Mouse (Mus musculus) neural tube, embryonic 14.5 days (tissue): ENCODE results near the gene Ppt2. TPM values are rescaled to one million over a fixed set of nuclear protein-coding genes. Genes with fewer than 3 reads are reported as not detected.

Experiments
- ATAC-seq: fragments of 200-750 bp; cut with Nextera tagmentation; 2 replicates; pipeline ENCODE4 v1.8.0; 2017; ENCODE audit warnings: low read depth, mild to moderate bottlenecking, moderate TSS enrichment, moderate library complexity
- H3K27ac ChIP-seq: fragments of 300-500 bp; sonication (generic); 2 replicates; pipeline ENCODE4 v1.5.1; 2014; ENCODE audit warnings: low read depth, mild to moderate bottlenecking, control low read depth, low read length, moderate library complexity, mixed read lengths
- H3K27me3 ChIP-seq: fragments of 300-500 bp; sonication (generic); 2 replicates; pipeline ENCODE4 v1.6.1; 2014; ENCODE audit warnings: low read length; ENCODE audit not compliant: control insufficient read depth, insufficient read depth
- H3K36me3 ChIP-seq: fragments of 300-500 bp; sonication (generic); 2 replicates; pipeline ENCODE4 v1.6.1; 2014; ENCODE audit warnings: low read length, mixed read lengths; ENCODE audit not compliant: control insufficient read depth, insufficient read depth
- H3K4me1 ChIP-seq: fragments of 300-500 bp; sonication (generic); 2 replicates; pipeline ENCODE4 v1.6.1; 2014; ENCODE audit warnings: low read length; ENCODE audit not compliant: control insufficient read depth, insufficient read depth
- H3K4me2 ChIP-seq: fragments of 300-500 bp; sonication (generic); 2 replicates; pipeline ENCODE4 v1.6.1; 2014; ENCODE audit warnings: mild to moderate bottlenecking, low read depth, low read length, control low read depth
- H3K4me3 ChIP-seq: fragments of 300-500 bp; sonication (generic); 2 replicates; pipeline ENCODE4 v1.5.1; 2014; ENCODE audit warnings: low read depth, low read length, control low read depth, mixed read lengths
- H3K9ac ChIP-seq: fragments of 300-500 bp; sonication (generic); replicated peaks from 2 replicates; pipeline ENCODE4 v1.6.1; 2014; ENCODE audit warnings: low read depth, mild to moderate bottlenecking, control low read depth, low read length, mixed read lengths
- H3K9me3 ChIP-seq: fragments of 300-500 bp; sonication (generic); 2 replicates; pipeline ENCODE4 v1.6.1; 2016; ENCODE audit warnings: low read length; ENCODE audit not compliant: control insufficient read depth
- WGBS: fragments of 180-500 bp; shearing (Covaris S2); extraction: QIAGEN DNeasy Blood & Tissue Kit; methylation state at CpG from one replicate; pipeline ENCODE4 v1.1.7; 2014; 5-methylcytosine and 5-hydroxymethylcytosine counted together
- polyA plus RNA-seq: library from polyadenylated mRNA; unstranded; fragments of >200 nt; fragmentation: Nextera tagmentation; extraction: Ambion mirVana; gene quantifications from 2 replicates; pipeline ENCODE4 v1.2.1, GENCODE M21; 2014

The Ppt2 gene
- polyA plus RNA-seq, 1 experiment from 2014 or later, result 25.4 TPM

DNA sequence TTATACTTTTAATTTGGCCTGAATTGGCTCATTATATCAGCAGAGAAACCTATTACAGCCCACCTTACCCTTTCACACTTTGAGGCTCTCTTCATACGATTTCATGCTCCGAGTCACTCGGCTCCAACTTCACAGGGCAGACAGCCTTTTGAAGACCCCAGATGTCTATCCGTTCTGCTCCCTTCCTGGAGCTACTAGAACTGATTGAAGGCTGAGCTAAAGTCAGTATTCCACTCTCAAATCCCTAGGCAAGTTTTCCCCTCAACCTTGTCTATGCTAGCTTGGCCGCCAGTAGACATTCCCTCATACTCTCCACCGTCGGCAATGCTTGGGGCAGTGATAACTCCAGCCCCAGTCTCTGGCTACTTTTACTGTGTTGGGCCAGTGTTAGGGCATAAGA lies 39.1 kb downstream of the Ppt2 start:
- 52% methylated on average over 7 of the region's 7 CpGs for WGBS
- H3K9me3 ChIP-seq, result no peaks in the 10 kb centered on the region
- H3K36me3 ChIP-seq, result no peaks in the 10 kb centered on the region
- no peak overlapping the region for H3K4me3 ChIP-seq
- peaks cover 40% of the 10 kb centered on the region for H3K4me1 ChIP-seq
- H3K4me2 ChIP-seq, result no peak overlapping the region
- no peak overlapping the region for H3K9ac ChIP-seq
- no peak overlapping the region for H3K27ac ChIP-seq
- ATAC-seq, result no peak
- H3K27me3 ChIP-seq, result no peaks in the 10 kb centered on the region; the same call in 1 of the 2 replicates

DNA sequence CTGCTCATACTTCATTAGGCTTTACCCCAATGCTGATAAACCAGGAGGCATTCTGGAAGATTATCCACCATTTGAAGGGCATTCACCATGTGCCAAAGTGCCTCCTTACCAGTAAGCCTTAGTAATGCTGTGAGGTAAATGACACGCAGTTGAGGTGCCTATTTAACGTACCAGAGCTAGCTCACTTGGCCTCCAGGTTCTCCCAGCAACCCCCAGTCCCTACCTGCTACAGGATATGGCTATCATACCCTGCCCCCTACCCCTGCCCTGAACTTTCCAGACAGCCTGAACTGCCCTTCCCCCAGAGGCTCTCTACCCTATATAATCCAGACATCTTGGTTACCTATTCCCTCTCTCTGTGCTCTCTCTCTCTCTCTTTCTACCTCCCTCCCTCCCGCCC lies 39.5 kb downstream of the Ppt2 start:
- Histone ChIP-seq H3K27ac (no peak overlapping the region), H3K9me3 (no peaks in the 10 kb centered on the region), H3K4me3 (no peak overlapping the region), H3K36me3 (no peaks in the 10 kb centered on the region), H3K4me1 (peaks cover 36% of the 10 kb centered on the region), H3K9ac (no peak overlapping the region), H3K27me3 (no peaks in the 10 kb centered on the region; the same call in 1 of the 2 replicates), H3K4me2 (no peak overlapping the region)
- ATAC-seq, result no peak
- whole genome bisulfite sequencing, result 72% methylated on average over 3 of the region's 3 CpGs

DNA sequence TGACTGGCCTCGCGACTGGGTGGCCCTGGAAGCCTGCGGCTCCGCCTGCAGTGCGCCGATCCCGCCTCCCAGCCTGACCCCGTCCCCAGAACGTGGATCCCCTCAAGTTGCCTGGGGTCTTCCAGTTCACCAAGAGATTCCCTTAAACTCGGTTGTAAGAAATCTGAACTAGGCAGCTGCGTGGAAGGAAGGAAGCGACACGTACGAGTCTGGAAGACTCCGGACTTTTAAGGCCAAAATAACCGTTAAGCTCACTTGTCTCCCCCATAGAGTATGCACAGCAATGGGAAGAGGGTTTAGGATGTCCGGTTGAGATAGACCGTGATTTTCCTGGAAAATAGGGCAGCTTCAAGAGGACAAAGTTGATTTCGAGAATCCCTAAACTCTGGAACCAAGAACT lies 40.5 kb downstream of the Ppt2 start:
- ATAC-seq, result no peak
- Histone ChIP-seq H3K36me3 (no peaks in the 10 kb centered on the region), H3K4me2 (peak overlapping the region; percentile 96), H3K9ac (peak overlapping the region; percentile 83), H3K27me3 (no peaks in the 10 kb centered on the region; the same call in 1 of the 2 replicates), H3K27ac (peak overlapping the region; percentile 99), H3K9me3 (no peaks in the 10 kb centered on the region), H3K4me3 (peak overlapping the region; percentile 70), H3K4me1 (peaks cover 26% of the 10 kb centered on the region)
- WGBS, result 5% methylated on average over 19 of the region's 19 CpGs

DNA sequence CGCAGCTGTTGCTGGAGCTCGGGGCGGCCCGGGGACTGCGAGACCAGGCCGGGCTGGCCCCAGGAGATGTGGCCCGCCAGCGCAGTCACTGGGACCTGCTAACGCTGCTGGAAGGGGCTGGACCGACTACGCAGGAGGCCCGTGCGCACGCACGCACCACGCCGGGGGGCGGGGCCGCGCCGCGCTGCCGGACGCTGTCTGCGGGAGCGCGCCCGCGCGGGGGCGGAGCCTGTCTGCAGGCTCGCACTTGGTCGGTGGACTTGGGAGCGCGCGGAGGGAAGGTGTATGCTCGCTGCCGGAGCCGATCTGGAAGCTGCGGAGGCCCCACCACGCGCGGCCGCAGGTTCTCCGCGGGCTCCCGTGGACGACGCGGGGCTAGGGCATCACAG lies 40.9 kb downstream of the Ppt2 start:
- Histone ChIP-seq H3K9ac (peak overlapping the region; percentile 83), H3K9me3 (no peaks in the 10 kb centered on the region), H3K4me2 (peak overlapping the region; percentile 96), H3K4me3 (peak overlapping the region; percentile 70), H3K36me3 (no peaks in the 10 kb centered on the region), H3K4me1 (peaks cover 26% of the 10 kb centered on the region), H3K27me3 (no peaks in the 10 kb centered on the region; the same call in 1 of the 2 replicates), H3K27ac (peak overlapping the region; percentile 99)
- under 1% methylated on average over 39 of the region's 50 CpGs for WGBS
- ATAC-seq, result peak; percentile 80

DNA sequence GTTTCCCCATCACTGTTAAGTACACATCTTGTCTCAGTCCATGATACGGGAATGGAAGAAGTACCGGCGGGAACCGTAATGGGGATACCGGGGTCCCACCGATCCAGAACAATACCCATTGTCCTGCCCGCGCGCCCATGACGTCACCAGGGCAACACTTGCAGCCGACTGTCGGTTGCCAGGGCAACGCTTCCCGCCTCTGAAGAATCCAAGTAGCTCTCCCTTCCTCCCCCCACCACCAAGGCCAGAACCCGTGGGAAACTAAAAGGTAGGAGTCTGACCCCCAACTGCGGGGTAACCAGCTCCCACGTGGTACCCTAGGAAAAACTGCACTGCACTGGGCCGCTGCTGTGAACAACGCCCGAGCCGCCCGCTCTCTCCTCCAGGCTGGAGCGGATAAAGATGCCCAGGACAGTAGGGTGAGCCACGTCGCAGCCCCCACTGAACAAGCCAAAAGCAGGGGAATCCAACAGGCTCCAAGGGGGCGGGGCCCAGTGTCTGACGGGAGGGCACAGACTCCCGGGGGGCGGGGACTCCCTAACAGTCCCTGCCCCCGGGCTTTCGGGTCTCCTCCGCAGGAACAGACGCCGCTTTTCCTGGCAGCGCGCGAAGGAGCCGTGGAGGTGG lies 41.4 kb downstream of the Ppt2 start:
- Histone ChIP-seq H3K4me2 (peak overlapping the region; percentile 96), H3K36me3 (no peaks in the 10 kb centered on the region), H3K9ac (peak overlapping the region; percentile 83), H3K27ac (peak overlapping the region; percentile 99), H3K4me1 (peaks cover 26% of the 10 kb centered on the region), H3K9me3 (no peaks in the 10 kb centered on the region), H3K4me3 (peak overlapping the region; percentile 70), H3K27me3 (no peaks in the 10 kb centered on the region)
- under 1% methylated on average over 37 of the region's 38 CpGs for WGBS
- ATAC-seq, result peak; percentile 77

DNA sequence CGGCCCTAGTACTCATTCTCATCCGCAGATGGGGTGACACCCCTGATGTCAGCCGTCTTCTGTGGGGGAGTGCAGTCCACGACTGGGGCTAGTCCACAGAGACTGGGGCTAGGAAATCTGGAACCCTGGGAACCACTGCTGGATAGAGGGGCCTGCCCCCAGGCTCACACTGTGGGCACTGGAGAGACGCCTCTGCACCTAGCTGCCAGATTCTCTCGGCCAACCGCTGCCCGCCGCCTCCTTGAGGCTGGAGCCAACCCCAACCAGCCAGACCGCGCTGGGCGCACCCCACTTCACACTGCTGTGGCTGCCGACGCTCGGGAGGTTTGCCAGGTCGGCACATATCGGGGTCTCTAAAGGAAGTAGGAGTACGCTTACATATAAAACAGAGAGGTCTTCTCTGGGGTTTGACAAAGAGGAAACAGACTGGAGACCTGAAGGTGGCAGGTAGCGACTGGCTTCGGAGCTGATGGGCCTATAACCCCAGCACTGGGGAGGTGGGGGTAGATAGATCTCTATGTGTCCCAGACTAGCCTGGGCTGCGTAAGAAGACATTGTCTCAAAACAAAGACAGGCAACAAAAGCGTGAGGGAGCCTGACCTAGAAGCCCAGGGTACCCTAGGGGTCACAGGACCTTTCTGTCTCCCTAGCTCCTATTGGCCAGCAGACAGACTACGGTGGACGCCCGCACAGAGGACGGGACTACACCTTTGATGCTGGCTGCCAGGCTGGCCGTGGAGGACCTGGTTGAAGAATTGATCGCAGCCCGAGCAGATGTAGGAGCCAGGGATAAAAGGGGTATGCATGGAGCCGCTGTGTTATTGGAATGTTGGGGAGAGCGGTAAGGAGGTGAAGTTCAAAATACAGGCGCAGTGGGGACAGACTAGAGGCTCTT lies 42.2 kb downstream of the Ppt2 start:
- 18% methylated on average over 32 of the region's 32 CpGs for WGBS
- peak; percentile 12 for ATAC-seq
- H3K4me1 ChIP-seq, result peaks cover 19% of the 10 kb centered on the region

DNA sequence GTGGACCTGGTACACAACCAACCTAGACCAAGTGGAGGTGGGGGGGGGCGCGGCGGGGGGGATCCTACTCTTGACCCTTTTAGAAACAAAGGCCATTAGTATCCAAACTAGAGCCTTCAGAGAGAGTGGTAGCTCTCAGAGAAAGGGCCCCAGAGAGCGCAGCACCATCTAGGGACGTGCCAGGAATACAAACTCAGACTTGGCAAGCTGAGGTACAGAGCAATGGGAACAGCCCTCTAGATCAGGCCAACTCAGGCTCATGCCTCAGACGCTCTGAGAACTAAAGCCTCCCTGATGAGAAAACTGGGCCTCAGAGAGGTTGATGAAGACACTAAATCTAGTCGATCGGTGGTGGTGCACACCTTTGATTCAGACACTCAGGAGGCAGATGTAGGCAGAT lies 43.2 kb downstream of the Ppt2 start:
- Histone ChIP-seq H3K36me3 (no peaks in the 10 kb centered on the region), H3K27me3 (no peaks in the 10 kb centered on the region), H3K4me3 (no peak overlapping the region), H3K4me1 (peaks cover 17% of the 10 kb centered on the region), H3K9me3 (no peaks in the 10 kb centered on the region), H3K27ac (no peak overlapping the region; the same call in 1 of the 2 replicates), H3K9ac (no peak overlapping the region), H3K4me2 (no peak overlapping the region)
- WGBS, result 85% methylated on average over 8 of the region's 8 CpGs
- no peak for ATAC-seq

More for the DNA sequence above, 42.2 kb downstream of the Ppt2 start:
- H3K27ac ChIP-seq, result peak overlapping the region; percentile 99
- H3K9ac ChIP-seq, result peak overlapping the region; percentile 83
- H3K9me3 ChIP-seq, result no peaks in the 10 kb centered on the region
- H3K36me3 ChIP-seq, result no peaks in the 10 kb centered on the region
- H3K27me3 ChIP-seq, result no peaks in the 10 kb centered on the region
- peak overlapping the region; percentile 96 for H3K4me2 ChIP-seq
- peak overlapping the region; percentile 70 for H3K4me3 ChIP-seq

DNA sequence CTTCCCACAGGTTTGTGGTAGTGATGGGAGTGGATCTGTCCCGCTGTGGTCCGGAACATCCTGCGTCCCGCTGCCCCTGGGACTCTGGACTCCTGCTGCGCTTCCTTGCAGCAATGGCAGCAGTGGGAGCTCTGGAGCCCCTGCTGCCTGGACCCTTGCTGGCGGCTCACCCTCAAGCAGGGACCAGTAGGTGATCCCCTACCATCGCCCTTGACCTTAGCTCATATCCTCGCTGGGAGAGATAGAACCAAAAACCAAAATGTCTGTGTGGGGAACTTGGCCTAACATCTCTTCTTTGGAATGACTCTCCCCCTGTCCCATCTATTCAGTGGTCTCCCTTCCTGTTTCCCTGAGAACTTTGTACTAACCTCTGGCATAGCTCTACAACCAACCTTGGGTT lies 44.5 kb downstream of the Ppt2 start:
- no peak overlapping the region for H3K9ac ChIP-seq
- no peak for ATAC-seq
- no peak overlapping the region for H3K4me2 ChIP-seq
- no peaks in the 10 kb centered on the region for H3K27me3 ChIP-seq
- 88% methylated on average over 8 of the region's 8 CpGs for WGBS
- H3K27ac ChIP-seq, result no peak overlapping the region
- peaks cover 13% of the 10 kb centered on the region for H3K4me1 ChIP-seq
- H3K36me3 ChIP-seq, result no peaks in the 10 kb centered on the region
- H3K9me3 ChIP-seq, result no peaks in the 10 kb centered on the region
- no peak overlapping the region for H3K4me3 ChIP-seq

DNA sequence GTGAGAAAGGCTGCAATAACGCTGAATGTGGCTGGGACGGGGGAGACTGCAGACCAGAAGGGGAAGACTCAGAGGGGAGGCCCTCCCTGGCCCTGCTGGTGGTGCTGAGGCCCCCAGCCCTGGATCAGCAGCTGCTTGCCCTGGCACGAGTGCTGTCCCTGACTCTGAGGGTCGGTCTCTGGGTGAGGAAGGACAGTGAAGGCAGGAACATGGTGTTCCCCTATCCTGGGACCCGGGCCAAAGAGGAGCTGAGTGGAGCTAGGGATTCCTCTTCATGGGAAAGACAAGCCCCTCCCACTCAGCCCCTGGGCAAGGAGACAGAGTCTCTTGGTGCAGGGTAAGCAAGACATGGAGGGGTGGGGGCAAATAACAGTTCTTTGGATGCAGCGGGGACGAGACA lies 44.9 kb downstream of the Ppt2 start:
- no peak for ATAC-seq

More for the DNA sequence above, 44.9 kb downstream of the Ppt2 start:
- no peak overlapping the region for H3K4me2 ChIP-seq
- peaks cover 10% of the 10 kb centered on the region; the same call in 1 of the 2 replicates for H3K4me1 ChIP-seq
- H3K27ac ChIP-seq, result no peak overlapping the region
- WGBS, result 75% methylated on average over 7 of the region's 7 CpGs
- H3K9me3 ChIP-seq, result no peaks in the 10 kb centered on the region
- no peaks in the 10 kb centered on the region for H3K36me3 ChIP-seq
- H3K9ac ChIP-seq, result no peak overlapping the region
- H3K27me3 ChIP-seq, result no peaks in the 10 kb centered on the region
- H3K4me3 ChIP-seq, result no peak overlapping the region
